20 mouse cellular contexts compared by ENCODE assay signal in the genomic region with DNA sequence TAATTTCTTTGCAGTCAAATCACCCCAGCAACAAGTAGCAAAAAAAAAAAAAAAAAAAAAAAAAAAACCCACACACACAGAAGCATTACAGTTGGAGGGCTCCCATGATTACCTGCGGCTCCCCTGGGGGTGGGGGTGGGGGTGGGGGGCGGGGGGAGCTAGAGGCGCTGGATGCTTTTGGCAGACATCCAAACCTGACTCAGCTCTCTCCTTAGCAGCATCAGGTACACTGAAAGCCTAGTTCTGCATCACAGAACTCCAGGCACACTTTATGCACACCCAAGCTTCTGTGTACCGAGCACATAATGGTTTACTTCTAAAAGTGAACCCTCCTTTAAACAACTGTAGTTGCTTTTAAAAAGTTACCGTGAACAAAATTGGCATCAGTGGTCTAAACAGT. TPM values are rescaled to one million over a fixed set of nuclear protein-coding genes. Genes with fewer than 3 reads are reported as not detected.
DNase-seq lines count a peak whose midpoint lies in the region; ATAC-seq and TF ChIP-seq lines count a peak whose summit lies in the region.
"Had no signal": no experiment of that assay in that cellular context is flagged by ENCODE, and none has a peak within 500 bp of the region (broad histone marks: within the 10 kb centered on the region; RNA-seq: fewer than 3 reads in every experiment).

No protein-coding gene starts in this region.

- no peak overlapping the region for H3K4me3 ChIP-seq in limb, embryonic 11.5 days (ENCODE audit: low read depth, low read length)
- no peak overlapping the region for H3K4me3 ChIP-seq in limb, embryonic 10.5 days
- H3K4me3 ChIP-seq in embryonic facial prominence, embryonic 13.5 days, result no peak overlapping the region
- peak overlapping the region; percentile 53; the same call in 1 of the 2 replicates for H3K4me3 ChIP-seq in hindbrain, postnatal 0 days (ENCODE audit: low read length)
- H3K4me3 ChIP-seq: erythroblast, embryonic 14.5 days; heart, embryonic 10.5 days had no signal

- DNase-seq in limb, embryonic 11.5 days (ENCODE audit: low spot score), result no peak
- DNase-seq in limb, embryonic 10.5 days (ENCODE audit: low spot score), result no peak
- DNase-seq in hindbrain, postnatal 0 days (ENCODE audit: low spot score), result peak; percentile 62
- DNase-seq in retina, embryonic 14.5 days (ENCODE audit: low spot score), result peak; percentile 13
- no peak for DNase-seq in thymus, postnatal 0 days (ENCODE audit: low spot score)
- no peak for DNase-seq in spleen, postnatal 36 days (ENCODE audit: low spot score in 2 of 2)
- DNase-seq: adrenal gland, postnatal 14 days; gastrocnemius, postnatal 10 days; heart, postnatal 4 days; kidney, adult 9 months; liver; thymus, postnatal 4 days had no signal

- H3K4me2 ChIP-seq in limb, embryonic 11.5 days (ENCODE audit: low read depth, severe bottlenecking), result no peak overlapping the region
- H3K4me2 ChIP-seq in embryonic facial prominence, embryonic 13.5 days, result no peak overlapping the region
- H3K4me2 ChIP-seq in hindbrain, postnatal 0 days (ENCODE audit: low read depth, low read length), result peak overlapping the region; percentile 68

- H3K27me3 ChIP-seq in limb, embryonic 11.5 days (ENCODE audit: control insufficient read depth, insufficient read depth, low read length), result peaks cover 7% of the 10 kb centered on the region
- H3K27me3 ChIP-seq in limb, embryonic 10.5 days (ENCODE audit: low read depth, poor library complexity, severe bottlenecking), result peaks cover 28% of the 10 kb centered on the region
- H3K27me3 ChIP-seq in embryonic facial prominence, embryonic 13.5 days, result peaks cover 22% of the 10 kb centered on the region
- H3K27me3 ChIP-seq in hindbrain, postnatal 0 days (ENCODE audit: insufficient read depth, low read length), result no peaks in the 10 kb centered on the region
- H3K27me3 ChIP-seq: CH12.LX had no signal

- 33% methylated on average over 5 of the region's 5 CpGs for WGBS in limb, embryonic 11.5 days
- 43% methylated on average over 5 of the region's 5 CpGs for whole genome bisulfite sequencing in limb, embryonic 10.5 days
- WGBS in embryonic facial prominence, embryonic 13.5 days, result 10% methylated on average over 5 of the region's 5 CpGs
- 18% methylated on average over 5 of the region's 5 CpGs for WGBS in hindbrain, postnatal 0 days

- H3K27ac ChIP-seq in limb, embryonic 11.5 days (replicated peaks; ENCODE audit: low read depth, low read length), result no peak overlapping the region
- H3K27ac ChIP-seq in limb, embryonic 10.5 days, result no peak overlapping the region
- H3K27ac ChIP-seq in embryonic facial prominence, embryonic 13.5 days, result no peak overlapping the region
- H3K27ac ChIP-seq in hindbrain, postnatal 0 days, result no peak overlapping the region
- H3K27ac ChIP-seq: heart, embryonic 10.5 days; stomach, postnatal 0 days had no signal

- no peaks in the 10 kb centered on the region for H3K36me3 ChIP-seq in limb, embryonic 11.5 days (ENCODE audit: control insufficient read depth, insufficient read depth, low read length)
- no peaks in the 10 kb centered on the region for H3K36me3 ChIP-seq in limb, embryonic 10.5 days
- H3K36me3 ChIP-seq in embryonic facial prominence, embryonic 13.5 days, result no peaks in the 10 kb centered on the region
- no peaks in the 10 kb centered on the region for H3K36me3 ChIP-seq in hindbrain, postnatal 0 days (ENCODE audit: insufficient read depth, low read length)
- H3K36me3 ChIP-seq: heart, embryonic 10.5 days had no signal

- H3K4me1 ChIP-seq in limb, embryonic 11.5 days (ENCODE audit: control insufficient read depth, insufficient read depth, low read length), result peaks cover 6% of the 10 kb centered on the region; the same call in 1 of the 2 replicates
- H3K4me1 ChIP-seq in limb, embryonic 10.5 days, result peaks cover 8% of the 10 kb centered on the region
- H3K4me1 ChIP-seq in embryonic facial prominence, embryonic 13.5 days, result peaks cover 10% of the 10 kb centered on the region
- H3K4me1 ChIP-seq in hindbrain, postnatal 0 days (ENCODE audit: insufficient read depth, low read length), result no peaks in the 10 kb centered on the region; the same call in 1 of the 2 replicates

- TF ChIP-seq CTCF in hindbrain, postnatal 0 days (IDR thresholded peaks at IDR 0.05; ENCODE audit: low read depth), result no peak

- ATAC-seq in limb, embryonic 11.5 days (ENCODE audit: insufficient number of reproducible peaks, low FRiP score, low TSS enrichment, low read depth), result 0 out of 2 replicates have a peak, but pooled peaks have one; percentile 38
- peak; percentile 60; the same call in 1 of the 2 replicates for ATAC-seq in embryonic facial prominence, embryonic 13.5 days (ENCODE audit: insufficient number of reproducible peaks, insufficient read depth, low FRiP score, low TSS enrichment, low read depth)
- no peak for ATAC-seq in hindbrain, postnatal 0 days
- ATAC-seq: lung, postnatal 0 days had no signal

- no peak overlapping the region for H3K9ac ChIP-seq in limb, embryonic 11.5 days (ENCODE audit: low read length)
- H3K9ac ChIP-seq in embryonic facial prominence, embryonic 13.5 days, result no peak overlapping the region
- no peak overlapping the region for H3K9ac ChIP-seq in hindbrain, postnatal 0 days (replicated peaks; ENCODE audit: low read length)

- H3K9me3 ChIP-seq in limb, embryonic 11.5 days (ENCODE audit: control insufficient read depth, low read length), result no peaks in the 10 kb centered on the region
- no peaks in the 10 kb centered on the region for H3K9me3 ChIP-seq in limb, embryonic 10.5 days (replicated peaks)
- H3K9me3 ChIP-seq in embryonic facial prominence, embryonic 13.5 days, result no peaks in the 10 kb centered on the region
- no peaks in the 10 kb centered on the region for H3K9me3 ChIP-seq in hindbrain, postnatal 0 days (ENCODE audit: low read length)
- H3K9me3 ChIP-seq: heart, embryonic 10.5 days had no signal

RNA-seq across cellular contexts. Expression of a gene that starts 2.0 kb away (rescaled TPM):
- polyA plus RNA-seq in limb, embryonic 11.5 days (2014; fragmentation: Nextera tagmentation; extraction: Ambion mirVana), result 0.03 and 0.20 TPM in 2 replicates
- 0.04 and 0.08 TPM in 2 replicates for polyA plus RNA-seq in limb, embryonic 10.5 days (2016; fragmentation: Nextera tagmentation; extraction: Ambion mirVana)
- 0.73 and 1.5 TPM in 2 replicates for polyA plus RNA-seq in embryonic facial prominence, embryonic 13.5 days (2015; fragmentation: Nextera tagmentation; extraction: Ambion mirVana)
- total RNA-seq in hindbrain, postnatal 0 days (2014; rRNA removed), result 5.8 and 6.5 TPM in 2 replicates
- polyA plus RNA-seq in hindbrain, postnatal 0 days (2015; fragmentation: Nextera tagmentation; extraction: Ambion mirVana), result 10.1 and 11.2 TPM in 2 replicates
- polyA plus RNA-seq in thymus, postnatal 0 days (2015; fragmentation: Nextera tagmentation; extraction: Ambion mirVana), result 0.06 and 0.10 TPM in 2 replicates
- total RNA-seq: CH12.LX; common myeloid progenitor, adult 5-6 weeks had no signal
- polyA plus RNA-seq: erythroblast, embryonic 14.5 days; small intestine, adult 2 months had no signal

Comparison
In these comparisons a context has a peak if more than half of its experiments do, and no peak if none do; other contexts are left out.
1. DNase-seq: peak in hindbrain, postnatal 0 days (single experiment) and retina, embryonic 14.5 days (single experiment); none in limb, embryonic 11.5 days (single experiment), limb, embryonic 10.5 days (single experiment), thymus, postnatal 0 days (single experiment) and spleen, postnatal 36 days (0 of 2).